Mouse (Mus musculus): ENCODE measurements at regions not wholly inside any gene's neighbourhood (a gene's known extent, or its start where the extent isn't known, plus 50 kb on each side); places are given as distances from the start of the nearest gene placed in this dataset.
"Not testable (repeated sequence)": the region's sequence is repeated elsewhere in the genome, so short reads cannot be mapped to it uniquely, and the experiment has no call there.

DNA sequence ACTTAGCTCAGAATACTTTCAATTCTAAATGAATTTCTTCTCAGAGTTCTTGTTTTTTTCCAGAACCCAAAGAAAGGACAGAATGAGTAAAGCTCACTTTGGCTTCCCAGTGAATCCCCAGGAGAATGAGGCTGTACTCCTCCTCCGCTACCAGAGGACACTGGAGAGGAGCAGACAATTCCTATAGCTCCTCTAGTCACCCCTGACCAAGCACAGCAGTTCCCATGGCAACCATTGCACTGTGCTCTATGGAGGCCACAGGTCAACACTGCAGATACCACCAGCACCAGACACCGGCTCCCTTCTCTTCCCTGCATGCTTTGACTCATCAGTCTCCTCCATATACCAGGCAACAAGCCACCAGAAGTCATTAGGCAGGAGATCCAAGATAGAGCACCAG, 447.6 kb upstream of the Arid1b start:
- DNase-seq (ENCODE audit: low read depth, low spot score), result no peak

- DNase-seq (ENCODE audit: low read depth, low spot score), result not testable (repeated sequence)
Measured at GRCm38 (mm10) chr17:4553026-4553425, 441.1 kb upstream of the Arid1b start.

DNA sequence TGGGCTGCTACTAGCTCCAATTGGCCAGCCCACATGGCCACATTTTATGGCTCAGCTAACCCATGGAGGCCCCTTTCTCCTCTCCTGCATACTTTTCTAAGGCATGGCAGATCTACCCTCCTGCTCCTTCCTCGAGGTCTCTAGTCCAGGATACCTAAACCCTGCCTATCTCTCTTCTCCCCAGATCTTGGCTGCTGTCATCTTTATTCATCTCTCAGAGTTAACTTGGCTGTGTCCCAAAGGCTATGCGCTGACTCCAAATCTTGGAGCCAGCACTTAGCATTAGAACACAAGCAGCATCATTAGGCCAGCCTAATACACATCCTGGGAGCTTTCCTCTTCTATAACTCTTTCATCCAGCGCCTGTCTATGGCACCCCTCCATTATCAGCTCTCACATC, 430.5 kb upstream of the Arid1b start:
- DNase-seq (ENCODE audit: low read depth, low spot score), result no peak

- no peak for DNase-seq (ENCODE audit: low read depth, low spot score)
Measured at GRCm38 (mm10) chr17:4576883-4577282, 417.2 kb upstream of the Arid1b start.

- no peak for DNase-seq (ENCODE audit: low read depth, low spot score)
Measured at GRCm38 (mm10) chr17:4581851-4582250, 412.3 kb upstream of the Arid1b start.

GRCm38 (mm10) chr17:4610481-4610880, 383.7 kb upstream of the Arid1b start:
- DNase-seq (ENCODE audit: low read depth, low spot score), result no peak

DNA sequence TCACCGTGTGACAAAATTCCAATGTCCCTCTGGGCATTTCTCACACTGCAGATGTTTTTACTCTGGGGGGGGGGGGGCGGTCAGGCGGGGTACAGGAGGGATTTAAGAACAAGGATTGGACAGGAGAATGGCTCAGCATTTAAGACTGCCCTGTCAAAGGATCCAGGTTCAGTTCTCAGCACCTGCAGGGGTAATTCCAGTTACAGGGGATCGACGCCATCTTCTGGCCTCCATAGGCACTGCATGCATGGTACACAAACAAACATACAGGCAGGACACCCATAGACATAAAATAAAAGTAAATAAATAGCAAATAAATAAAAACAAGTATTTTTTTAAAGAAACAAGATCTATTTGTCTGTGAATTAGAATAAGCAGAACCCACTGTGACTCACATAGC, 383.1 kb upstream of the Arid1b start:
- no peak for DNase-seq (ENCODE audit: low read depth, low spot score)

- no peak for DNase-seq (ENCODE audit: low read depth, low spot score)
Measured at GRCm38 (mm10) chr17:4611711-4612110, 382.4 kb upstream of the Arid1b start.

DNA sequence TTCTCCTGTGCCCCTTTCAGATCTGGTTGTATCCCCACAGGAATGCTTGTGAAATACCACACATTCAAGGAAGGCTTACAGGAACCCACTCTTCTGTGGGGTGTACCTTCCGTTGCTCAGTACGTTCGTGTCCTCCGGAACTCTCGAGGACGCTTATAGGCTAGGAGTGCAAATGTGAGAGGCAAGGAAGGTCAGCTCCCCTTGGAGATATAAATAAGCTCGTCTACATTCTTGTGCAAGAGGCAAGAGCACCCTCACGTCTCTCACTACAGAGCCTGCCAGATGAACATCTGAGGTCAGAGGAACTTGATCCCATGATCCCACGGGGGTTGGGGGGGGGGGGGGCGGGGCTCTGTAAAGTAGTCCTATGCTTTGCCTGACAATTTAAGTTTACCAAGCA, 382.0 kb upstream of the Arid1b start:
- no peak for DNase-seq (ENCODE audit: low read depth, low spot score)

GRCm38 (mm10) chr17:4612741-4613140, 381.4 kb upstream of the Arid1b start:
- DNase-seq (ENCODE audit: low read depth, low spot score), result no peak

GRCm38 (mm10) chr17:4620361-4620760, 373.8 kb upstream of the Arid1b start:
- DNase-seq (ENCODE audit: low read depth, low spot score), result no peak

DNA sequence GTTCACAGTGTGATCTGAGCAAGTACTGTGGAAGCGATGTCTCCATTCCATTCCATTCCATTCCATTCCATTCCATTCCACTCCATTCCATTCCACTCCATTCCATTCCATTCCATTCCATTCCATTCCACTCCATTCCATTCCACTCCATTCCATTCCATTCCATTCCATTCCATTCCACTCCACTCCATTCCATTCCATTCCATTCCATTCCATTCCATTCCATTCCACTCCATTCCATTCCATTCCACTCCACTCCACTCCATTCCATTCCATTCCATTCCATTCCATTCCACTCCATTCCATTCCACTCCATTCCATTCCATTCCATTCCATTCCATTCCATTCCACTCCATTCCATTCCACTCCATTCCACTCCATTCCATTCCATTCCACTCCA, 368.0 kb upstream of the Arid1b start:
- not testable (repeated sequence) for DNase-seq (ENCODE audit: low read depth, low spot score)

- no peak for DNase-seq (ENCODE audit: low read depth, low spot score)
Measured at GRCm38 (mm10) chr17:4627542-4627941, 366.6 kb upstream of the Arid1b start.

DNA sequence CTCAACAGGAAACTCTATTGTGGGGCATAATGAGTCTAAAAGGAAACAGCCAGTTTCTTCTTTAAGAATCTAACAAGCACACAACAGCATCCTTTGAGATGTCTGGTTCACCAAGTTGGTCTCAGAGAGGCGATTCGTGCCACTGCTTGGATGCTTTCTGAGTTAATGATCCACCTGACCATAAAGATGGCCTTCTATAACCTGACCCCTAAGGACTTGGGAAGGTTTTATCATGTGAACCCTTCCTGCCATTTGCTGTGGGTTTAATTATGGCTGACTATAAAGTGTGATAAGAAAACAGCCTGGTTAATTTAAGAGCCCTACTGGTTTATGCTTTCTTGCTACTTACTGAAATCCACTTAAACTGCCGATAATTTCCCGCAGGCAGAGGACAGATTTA, 363.0 kb upstream of the Arid1b start:
- DNase-seq (ENCODE audit: low read depth, low spot score), result no peak

- DNase-seq (ENCODE audit: low read depth, low spot score), result no peak
Measured at GRCm38 (mm10) chr17:4632506-4632905, 361.6 kb upstream of the Arid1b start.

- DNase-seq (ENCODE audit: low read depth, low spot score), result no peak
Measured at GRCm38 (mm10) chr17:4633771-4634170, 360.4 kb upstream of the Arid1b start.

GRCm38 (mm10) chr17:4636796-4637353, 357.3 kb upstream of the Arid1b start:
- no peak for DNase-seq (ENCODE audit: low read depth, low spot score)

GRCm38 (mm10) chr17:4639531-4639930, 354.6 kb upstream of the Arid1b start:
- no peak for DNase-seq (ENCODE audit: low read depth, low spot score)

DNA sequence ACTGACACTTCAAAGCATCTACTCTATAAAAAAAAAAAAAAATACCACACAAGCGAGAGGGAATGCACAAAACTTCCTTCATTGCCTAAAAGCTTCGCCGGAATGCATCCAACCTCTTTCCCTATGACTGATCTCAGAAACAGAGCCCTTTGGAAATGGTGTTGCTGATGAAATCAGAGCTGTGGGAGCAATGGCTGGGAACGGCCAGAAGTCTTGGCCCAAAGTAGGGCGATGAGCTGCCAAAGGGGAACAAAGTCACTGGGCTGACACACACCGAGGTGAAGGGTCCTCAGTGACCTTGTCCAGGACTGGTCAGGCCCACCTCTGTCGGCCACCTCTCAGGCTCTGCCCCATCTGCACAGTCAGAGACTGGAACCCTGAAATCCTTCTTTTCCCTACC, 353.6 kb upstream of the Arid1b start:
- DNase-seq (ENCODE audit: low read depth, low spot score), result no peak

- peak; percentile 16 for DNase-seq (ENCODE audit: low read depth, low spot score)
Measured at GRCm38 (mm10) chr17:4641166-4641565, 353.0 kb upstream of the Arid1b start.

DNA sequence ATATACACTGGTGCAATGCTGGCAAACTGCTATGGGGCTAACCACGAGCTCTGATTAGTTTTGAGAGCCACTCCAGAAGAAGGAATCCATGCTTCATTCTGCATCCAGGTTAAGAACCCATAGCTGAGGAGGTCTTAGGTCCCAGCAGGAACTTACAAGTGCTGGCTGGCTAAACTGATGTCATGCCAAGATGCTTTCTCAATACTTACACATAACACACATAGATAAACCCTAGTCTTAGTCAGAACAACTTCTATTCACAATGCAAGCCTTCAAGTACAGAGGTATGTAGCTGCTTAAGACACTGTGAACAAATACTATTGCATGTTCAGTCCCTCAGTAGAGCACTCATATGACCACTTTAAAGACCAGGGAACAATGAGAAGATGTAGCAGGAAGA, 352.1 kb upstream of the Arid1b start:
- DNase-seq (ENCODE audit: low read depth, low spot score), result no peak

GRCm38 (mm10) chr17:4643343-4643742, 350.8 kb upstream of the Arid1b start:
- DNase-seq (ENCODE audit: low read depth, low spot score), result no peak

- DNase-seq (ENCODE audit: low read depth, low spot score), result no peak
Measured at GRCm38 (mm10) chr17:4648603-4649002, 345.5 kb upstream of the Arid1b start.

GRCm38 (mm10) chr17:4654221-4654620, 339.9 kb upstream of the Arid1b start:
- no peak for DNase-seq (ENCODE audit: low read depth, low spot score)

Data from retina, adult 2 months (tissue).